Mouse (Mus musculus) liver, adult (tissue): Measurements from ENCODE around the gene Nfic.

Experiments used
- GATA4 ChIP-seq: IDR thresholded peaks from 2 replicates; pipeline ENCODE4 v1.6.1; 2014; ENCODE audit warnings: mild to moderate bottlenecking, low read length; ENCODE audit not compliant: insufficient replicate concordance

The Nfic gene

DNA sequence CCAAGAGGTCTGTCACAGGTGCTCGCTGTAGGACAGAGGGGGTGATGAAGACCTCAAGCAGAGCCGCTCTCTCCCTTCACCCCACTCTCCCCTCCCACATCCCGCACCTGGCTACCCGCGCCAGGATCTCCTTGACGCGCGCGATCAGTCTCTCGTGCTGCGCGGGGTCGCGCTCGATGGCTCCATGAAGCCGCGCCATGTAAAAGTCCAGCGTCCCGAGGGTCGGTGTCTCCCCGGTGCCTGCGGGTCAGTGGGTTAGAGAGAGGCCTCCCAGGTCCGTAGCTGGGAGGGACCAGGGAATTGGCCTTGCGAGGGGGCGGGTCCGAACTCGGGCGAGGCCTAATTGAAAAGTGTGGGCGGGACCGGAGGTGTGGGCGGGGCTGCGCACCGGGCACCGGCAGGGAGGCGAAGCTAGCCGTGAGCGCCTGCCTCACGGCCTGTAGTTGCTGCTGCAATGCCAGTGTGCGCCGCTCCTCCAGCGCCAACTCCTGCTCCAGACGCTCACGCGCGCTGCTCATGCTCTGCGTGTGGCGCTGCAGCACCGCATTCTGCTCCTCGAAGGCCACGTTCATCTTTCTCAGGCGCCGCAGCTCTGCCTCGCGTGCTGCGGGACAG lies 108.9 kb downstream of the Nfic start:
- TF ChIP-seq GATA4 = no peak
